Mouse (Mus musculus): ENCODE data around the gene BC017158. TPM values are rescaled to one million over a fixed set of nuclear protein-coding genes. Genes with fewer than 3 reads are reported as not detected.

The BC017158 gene
- 9.5 TPM for polyA plus RNA-seq (2017; shearing (Covaris generic))

DNA sequence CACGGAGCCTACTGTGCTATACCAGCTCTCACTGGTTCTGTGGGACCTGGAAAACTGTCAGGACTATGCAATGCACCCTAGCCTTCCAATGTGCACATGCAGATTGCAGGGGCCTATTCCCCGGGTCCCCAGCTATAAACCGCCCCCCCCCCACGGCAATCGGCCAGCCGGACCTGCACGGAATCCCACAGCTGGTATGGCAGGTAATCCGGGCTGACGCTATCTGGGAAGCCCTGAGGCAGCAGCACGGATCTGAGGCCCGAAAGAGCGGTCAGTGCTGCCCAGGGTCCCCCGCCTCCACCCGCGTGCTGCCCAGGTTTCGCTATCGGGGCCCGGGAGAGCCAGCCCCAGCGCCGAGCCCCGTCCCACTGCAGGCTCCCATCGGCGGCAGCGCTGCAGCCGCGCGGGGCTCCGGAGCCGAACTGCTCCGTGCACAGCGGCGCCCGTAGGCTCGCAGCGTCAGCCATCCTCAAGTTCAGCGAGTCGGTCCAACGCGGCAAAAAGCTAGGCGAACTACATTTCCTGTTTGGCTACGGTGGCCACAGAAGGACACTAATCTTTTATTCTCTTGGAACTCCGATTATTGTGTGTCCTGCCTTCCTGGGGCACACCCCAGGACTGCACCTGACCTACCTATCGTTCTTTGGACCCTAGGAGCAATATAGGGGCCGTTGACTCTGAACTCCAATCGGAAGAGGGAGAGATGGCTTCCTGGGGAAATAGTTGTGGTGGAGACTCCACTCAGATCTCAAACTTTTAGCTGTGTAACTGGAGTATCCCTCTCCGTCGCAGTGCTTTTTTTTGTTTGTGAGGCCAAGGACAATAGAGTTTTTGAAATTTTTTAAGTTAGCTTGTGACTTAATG, at the start of gene BC017158:
Gene BC017158, minus strand, starts transcription at position 554 of the 864 bp plus-strand sequence.

DNA sequence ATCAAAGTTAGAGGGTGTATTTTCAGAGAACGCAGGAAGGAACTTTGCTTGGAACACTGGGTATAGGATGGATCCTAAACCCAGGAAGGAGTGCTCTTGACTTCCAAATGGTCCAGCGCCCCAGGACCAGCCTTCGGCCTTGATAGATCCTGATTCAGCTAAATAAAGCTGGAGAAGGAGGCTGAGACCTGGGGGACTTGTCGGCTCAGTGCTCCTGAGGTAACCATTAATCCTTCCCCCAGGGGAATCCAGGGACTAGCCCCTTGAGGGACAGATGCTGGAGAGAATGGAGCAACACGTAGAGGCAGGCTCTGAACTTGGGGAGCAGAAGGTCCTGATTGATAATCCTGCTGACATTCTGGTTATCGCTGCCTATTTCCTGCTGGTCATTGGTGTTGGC, 32.6 kb downstream of the BC017158 start, which contains the start of gene Slc5a2:
Gene Slc5a2, plus strand, starts transcription at position 247 of the 400 bp plus-strand sequence.

DNA sequence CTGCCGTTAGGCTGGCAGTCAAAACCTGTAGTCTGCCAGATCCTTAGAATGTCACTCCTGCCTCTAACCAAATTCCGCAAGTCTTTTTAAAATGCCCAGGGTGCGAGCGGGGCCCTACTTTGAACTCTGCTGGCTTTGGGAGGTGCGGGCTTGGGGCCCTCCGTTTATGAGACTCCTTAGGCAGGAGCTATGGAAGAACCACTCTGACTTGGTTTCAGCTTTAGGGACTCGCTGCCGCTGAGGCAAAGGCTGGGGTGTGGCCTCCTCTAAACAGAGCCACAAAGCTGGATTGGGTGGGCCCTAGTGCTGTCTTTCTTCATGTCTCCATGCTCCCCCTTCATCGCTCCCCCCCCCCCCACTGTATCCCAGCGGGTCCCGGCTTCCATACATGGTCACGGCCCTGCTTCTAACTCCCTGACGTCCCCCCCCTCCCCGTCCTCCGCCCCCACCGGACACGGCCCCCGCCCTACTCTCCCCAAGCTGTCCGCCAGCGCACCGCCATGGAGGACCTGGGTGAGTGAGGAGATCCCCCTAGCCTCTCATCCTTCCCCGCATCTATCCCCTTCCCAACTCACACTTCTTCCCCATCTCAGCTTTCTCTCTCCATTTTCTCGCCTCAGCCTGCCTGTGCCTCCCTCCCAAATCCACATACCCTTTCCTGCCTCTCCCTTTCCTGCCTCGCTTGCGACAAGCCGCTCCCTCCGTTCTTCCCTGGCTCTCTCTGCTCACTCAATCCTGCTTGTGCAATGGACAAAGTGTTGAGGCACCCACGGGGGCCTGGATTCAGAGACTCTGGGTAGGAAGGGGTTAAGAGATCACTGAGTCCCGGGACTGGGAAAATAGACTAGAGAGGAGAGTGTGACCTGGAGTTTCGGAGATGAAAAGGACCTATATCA, 51.2 kb downstream of the BC017158 start, which contains the start of gene Tgfb1i1:
Gene Tgfb1i1, plus strand, starts transcription at position 317 of the 896 bp plus-strand sequence.

DNA sequence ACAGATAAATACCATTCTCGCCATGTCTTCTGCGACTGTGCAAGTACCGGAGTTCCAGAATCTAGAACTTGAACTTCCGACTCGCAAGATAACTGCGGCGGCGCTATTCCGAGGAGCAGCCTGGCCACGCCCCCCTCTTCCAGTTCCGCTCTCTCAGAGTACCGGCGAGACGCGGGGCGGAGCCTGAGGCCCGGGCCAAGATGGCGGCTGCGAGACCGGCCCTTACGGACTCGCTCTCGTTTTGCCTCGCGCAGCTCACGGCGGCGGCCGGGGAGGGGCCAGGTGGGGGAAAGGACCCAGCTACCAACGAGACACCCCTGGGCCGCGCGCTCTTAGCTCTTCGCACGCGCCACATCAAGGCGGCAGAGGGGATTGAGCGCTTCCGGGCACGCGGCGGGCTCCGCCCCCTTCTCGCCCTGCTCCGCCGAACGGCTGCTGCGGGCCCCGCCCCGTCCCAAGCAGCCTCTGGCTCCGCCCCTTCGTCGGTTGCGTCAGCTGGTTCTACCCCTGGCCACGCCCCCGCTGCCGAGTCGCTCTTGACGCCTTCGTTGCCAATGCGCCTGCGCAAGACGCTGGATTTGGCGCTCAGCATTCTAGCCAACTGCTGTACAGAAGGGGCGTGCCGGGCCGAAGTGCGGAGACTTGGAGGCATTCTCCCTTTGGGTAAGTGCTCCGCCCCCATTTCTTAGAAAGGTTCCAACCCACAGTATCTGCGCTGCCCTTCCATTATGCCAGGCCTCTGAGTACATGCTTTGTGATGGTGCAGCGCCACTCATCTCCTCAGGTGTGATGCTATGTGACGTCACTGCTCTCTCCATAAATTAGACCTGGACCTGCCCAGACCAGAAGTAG, 59.8 kb downstream of the BC017158 start, which contains the start of gene 9130023H24Rik:
Gene 9130023H24Rik, minus strand, starts transcription at position 105 of the 852 bp plus-strand sequence.

DNA sequence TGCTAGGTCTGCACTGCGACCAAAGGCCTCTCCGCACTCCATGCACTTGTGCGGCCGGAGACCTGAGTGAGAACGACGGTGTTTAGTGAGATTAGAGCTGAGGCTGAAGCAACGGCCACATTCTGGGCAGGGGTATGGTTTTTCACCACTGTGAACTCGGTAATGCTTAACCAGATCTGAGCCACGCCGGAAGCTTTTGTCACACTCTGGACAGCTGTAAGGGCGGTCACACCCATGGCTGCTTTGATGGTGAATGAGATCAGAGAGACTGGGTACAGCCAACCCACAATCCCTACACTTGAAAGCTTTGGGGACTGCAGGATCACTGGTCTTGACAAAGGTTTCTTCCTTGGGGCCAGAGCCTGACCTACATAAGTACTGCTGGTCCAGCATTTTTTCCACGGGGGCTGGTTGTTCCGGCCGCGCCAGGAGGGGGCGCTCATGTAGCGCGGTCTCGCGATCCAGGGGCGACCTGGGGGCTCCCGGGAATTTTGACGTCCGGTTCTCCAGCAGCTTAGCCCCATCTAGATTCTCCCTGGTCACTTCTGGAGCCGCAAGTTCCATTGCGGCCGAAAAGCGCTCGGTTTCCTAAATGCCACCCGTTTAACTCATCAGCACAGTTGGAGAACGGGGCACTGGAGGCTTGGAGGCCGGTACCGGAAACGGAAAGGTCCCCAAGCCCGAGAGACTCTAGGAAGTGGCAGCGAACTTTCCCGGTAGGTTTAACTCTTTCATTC, 60.9 kb downstream of the BC017158 start, which contains the start of gene Armc5:
Gene Armc5, plus strand, starts transcription at position 487 of the 737 bp plus-strand sequence.

Other genes with a start within 250 kb of the BC017158 start
- gene Itgam, start 235.5 kb downstream of the BC017158 start, polyA plus RNA-seq (2017; shearing (Covaris generic)): 1.6 TPM
- gene Gm49368, start 235.5 kb downstream of the BC017158 start, polyA plus RNA-seq (2017; shearing (Covaris generic)): not detected
- 0.32 TPM for gene Itgax, start 168.6 kb downstream of the BC017158 start, polyA plus RNA-seq (2017; shearing (Covaris generic))
- 1.8 TPM for gene Itgad, start 143.8 kb downstream of the BC017158 start, polyA plus RNA-seq (2017; shearing (Covaris generic))
- gene Cox6a2, start 91.8 kb downstream of the BC017158 start, polyA plus RNA-seq (2017; shearing (Covaris generic)): not detected
- 6.1 TPM for gene Armc5, start 60.8 kb downstream of the BC017158 start, polyA plus RNA-seq (2017; shearing (Covaris generic))
- 1.8 TPM for gene 9130023H24Rik, start 60.1 kb downstream of the BC017158 start, polyA plus RNA-seq (2017; shearing (Covaris generic))
- 1.0 TPM for gene Tgfb1i1, start 51.4 kb downstream of the BC017158 start, polyA plus RNA-seq (2017; shearing (Covaris generic))
- gene Slc5a2, start 32.5 kb downstream of the BC017158 start, polyA plus RNA-seq (2017; shearing (Covaris generic)): not detected
- 372 TPM for gene Rgs10, start 120.6 kb upstream of the BC017158 start, polyA plus RNA-seq (2017; shearing (Covaris generic))
- gene Tial1, start 163.5 kb upstream of the BC017158 start, polyA plus RNA-seq (2017; shearing (Covaris generic)): 57.6 TPM
- gene Bag3, start 225.4 kb upstream of the BC017158 start, polyA plus RNA-seq (2017; shearing (Covaris generic)): 9.1 TPM

All from CD4-positive, CD25-positive, alpha-beta regulatory T cell, adult 9 weeks (primary cell).